Mouse (Mus musculus): ENCODE results near the gene Nos1ap. TPM values are rescaled to one million over a fixed set of nuclear protein-coding genes. Genes with fewer than 3 reads are reported as not detected.

The Nos1ap gene
- polyA plus RNA-seq, 1 experiment, result 20.0 TPM

GRCm38 (mm10) chr1:170608461-170609071 lies 18.9 kb upstream of the Nos1ap start:
- 69% methylated on average over 3 of the region's 3 CpGs for WGBS
- no peaks in the 10 kb centered on the region for H3K4me1 ChIP-seq (ENCODE audit: control insufficient read depth, insufficient read depth, low read length)
- H3K36me3 ChIP-seq (ENCODE audit: control insufficient read depth, insufficient read depth, low read length), result no peaks in the 10 kb centered on the region
- H3K4me3 ChIP-seq (ENCODE audit: insufficient read depth, low read depth, low read length), result no peak overlapping the region
- DNase-seq, result no peak
- H3K27me3 ChIP-seq (replicated peaks; ENCODE audit: control insufficient read depth, insufficient read depth, low read length), result no peaks in the 10 kb centered on the region
- TF ChIP-seq CTCF (conservative IDR thresholded peaks at IDR 0.05; ENCODE audit: insufficient read depth, insufficient read length, low read depth, low read length) (no peak), POLR2A (IDR thresholded peaks at IDR 0.05; ENCODE audit: low read depth, low read length) (no peak)
- H3K27ac ChIP-seq (ENCODE audit: insufficient read depth, low read depth, low read length), result no peak overlapping the region

- TF ChIP-seq CTCF (conservative IDR thresholded peaks at IDR 0.05; ENCODE audit: insufficient read depth, insufficient read length, low read depth, low read length), result no peak
- TF ChIP-seq POLR2A (IDR thresholded peaks at IDR 0.05; ENCODE audit: low read depth, low read length), result no peak
- no peak overlapping the region for H3K27ac ChIP-seq (ENCODE audit: insufficient read depth, low read depth, low read length)
Observed at GRCm38 (mm10) chr1:170607231-170607917, 17.7 kb upstream of the Nos1ap start.

GRCm38 (mm10) chr1:170605228-170606001 lies 15.8 kb upstream of the Nos1ap start:
- Histone ChIP-seq H3K27ac (ENCODE audit: insufficient read depth, low read depth, low read length) (no peak overlapping the region), H3K36me3 (ENCODE audit: control insufficient read depth, insufficient read depth, low read length) (no peaks in the 10 kb centered on the region), H3K4me3 (ENCODE audit: insufficient read depth, low read depth, low read length) (no peak overlapping the region), H3K27me3 (replicated peaks; ENCODE audit: control insufficient read depth, insufficient read depth, low read length) (no peaks in the 10 kb centered on the region), H3K4me1 (ENCODE audit: control insufficient read depth, insufficient read depth, low read length) (no peaks in the 10 kb centered on the region)
- WGBS, result 71% methylated on average over 21 of the region's 21 CpGs
- TF ChIP-seq CTCF (conservative IDR thresholded peaks at IDR 0.05; ENCODE audit: insufficient read depth, insufficient read length, low read depth, low read length), result no peak
- no peak for TF ChIP-seq POLR2A (IDR thresholded peaks at IDR 0.05; ENCODE audit: low read depth, low read length)
- DNase-seq, result no peak

More at GRCm38 (mm10) chr1:170607231-170607917, 17.7 kb upstream of the Nos1ap start:
- Histone ChIP-seq H3K36me3 (ENCODE audit: control insufficient read depth, insufficient read depth, low read length) (no peaks in the 10 kb centered on the region), H3K4me1 (ENCODE audit: control insufficient read depth, insufficient read depth, low read length) (no peaks in the 10 kb centered on the region), H3K4me3 (ENCODE audit: insufficient read depth, low read depth, low read length) (no peak overlapping the region), H3K27me3 (replicated peaks; ENCODE audit: control insufficient read depth, insufficient read depth, low read length) (no peaks in the 10 kb centered on the region)
- DNase-seq, result no peak
- WGBS, result 93% methylated on average over 8 of the region's 8 CpGs

GRCm38 (mm10) chr1:170594575-170594974 lies 4.9 kb upstream of the Nos1ap start:
- no peak for DNase-seq
- H3K4me1 ChIP-seq (ENCODE audit: control insufficient read depth, insufficient read depth, low read length), result no peaks in the 10 kb centered on the region; the same call in 1 of the 2 replicates
- TF ChIP-seq CTCF (conservative IDR thresholded peaks at IDR 0.05; ENCODE audit: insufficient read depth, insufficient read length, low read depth, low read length) (no peak), POLR2A (IDR thresholded peaks at IDR 0.05; ENCODE audit: low read depth, low read length) (no peak)
- no peaks in the 10 kb centered on the region for H3K27me3 ChIP-seq (replicated peaks; ENCODE audit: control insufficient read depth, insufficient read depth, low read length)
- no peaks in the 10 kb centered on the region for H3K36me3 ChIP-seq (ENCODE audit: control insufficient read depth, insufficient read depth, low read length)
- no peak overlapping the region for H3K27ac ChIP-seq (ENCODE audit: insufficient read depth, low read depth, low read length)
- WGBS, result 98% methylated on average over 7 of the region's 7 CpGs
- no peak overlapping the region for H3K4me3 ChIP-seq (ENCODE audit: insufficient read depth, low read depth, low read length)

GRCm38 (mm10) chr1:170590531-170590930 lies 870 bp upstream of the Nos1ap start:
- no peak overlapping the region for H3K27ac ChIP-seq (ENCODE audit: insufficient read depth, low read depth, low read length)
- peak; percentile 34 for DNase-seq
- WGBS, result 75% methylated on average over 4 of the region's 4 CpGs
- TF ChIP-seq POLR2A (IDR thresholded peaks at IDR 0.05; ENCODE audit: low read depth, low read length) (no peak), CTCF (conservative IDR thresholded peaks at IDR 0.05; ENCODE audit: insufficient read depth, insufficient read length, low read depth, low read length) (no peak)
- no peaks in the 10 kb centered on the region for H3K36me3 ChIP-seq (ENCODE audit: control insufficient read depth, insufficient read depth, low read length)
- no peaks in the 10 kb centered on the region for H3K27me3 ChIP-seq (replicated peaks; ENCODE audit: control insufficient read depth, insufficient read depth, low read length)
- no peak overlapping the region for H3K4me3 ChIP-seq (ENCODE audit: insufficient read depth, low read depth, low read length)
- H3K4me1 ChIP-seq (ENCODE audit: control insufficient read depth, insufficient read depth, low read length), result peaks cover 10% of the 10 kb centered on the region

GRCm38 (mm10) chr1:170590041-170590360 lies 340 bp upstream of the Nos1ap start:
- no peak for TF ChIP-seq POLR2A (IDR thresholded peaks at IDR 0.05; ENCODE audit: low read depth, low read length)
- TF ChIP-seq CTCF (conservative IDR thresholded peaks at IDR 0.05; ENCODE audit: insufficient read depth, insufficient read length, low read depth, low read length), result no peak
- Histone ChIP-seq H3K4me3 (ENCODE audit: insufficient read depth, low read depth, low read length) (peak overlapping the region; percentile 67), H3K27me3 (replicated peaks; ENCODE audit: control insufficient read depth, insufficient read depth, low read length) (no peaks in the 10 kb centered on the region), H3K27ac (ENCODE audit: insufficient read depth, low read depth, low read length) (peak overlapping the region; percentile 54; the same call in 1 of the 2 replicates), H3K36me3 (ENCODE audit: control insufficient read depth, insufficient read depth, low read length) (no peaks in the 10 kb centered on the region), H3K4me1 (ENCODE audit: control insufficient read depth, insufficient read depth, low read length) (peaks cover 10% of the 10 kb centered on the region)
- WGBS, result 4% methylated on average over 11 of the region's 11 CpGs
- DNase-seq, result no peak

GRCm38 (mm10) chr1:170588879-170589218 lies 812 bp downstream of the Nos1ap start:
- Histone ChIP-seq H3K27ac (ENCODE audit: insufficient read depth, low read depth, low read length) (peak overlapping the region; percentile 53), H3K4me1 (ENCODE audit: control insufficient read depth, insufficient read depth, low read length) (peaks cover 10% of the 10 kb centered on the region), H3K27me3 (replicated peaks; ENCODE audit: control insufficient read depth, insufficient read depth, low read length) (no peaks in the 10 kb centered on the region), H3K4me3 (ENCODE audit: insufficient read depth, low read depth, low read length) (peak overlapping the region; percentile 67), H3K36me3 (ENCODE audit: control insufficient read depth, insufficient read depth, low read length) (no peaks in the 10 kb centered on the region)
- 4% methylated on average over 8 of the region's 8 CpGs for WGBS
- TF ChIP-seq POLR2A (IDR thresholded peaks at IDR 0.05; ENCODE audit: low read depth, low read length) (no peak), CTCF (conservative IDR thresholded peaks at IDR 0.05; ENCODE audit: insufficient read depth, insufficient read length, low read depth, low read length) (no peak)
- peak; percentile 39 for DNase-seq
